Mouse (Mus musculus): ENCODE results near the gene Ppp1cc. TPM values are rescaled to one million over a fixed set of nuclear protein-coding genes. Genes with fewer than 3 reads are reported as not detected.
"Not testable (repeated sequence)": the region's sequence is repeated elsewhere in the genome, so short reads cannot be mapped to it uniquely, and the experiment has no call there.

The Ppp1cc gene
- polyA plus RNA-seq, 1 experiment from 2014 or later: 248 TPM

DNA sequence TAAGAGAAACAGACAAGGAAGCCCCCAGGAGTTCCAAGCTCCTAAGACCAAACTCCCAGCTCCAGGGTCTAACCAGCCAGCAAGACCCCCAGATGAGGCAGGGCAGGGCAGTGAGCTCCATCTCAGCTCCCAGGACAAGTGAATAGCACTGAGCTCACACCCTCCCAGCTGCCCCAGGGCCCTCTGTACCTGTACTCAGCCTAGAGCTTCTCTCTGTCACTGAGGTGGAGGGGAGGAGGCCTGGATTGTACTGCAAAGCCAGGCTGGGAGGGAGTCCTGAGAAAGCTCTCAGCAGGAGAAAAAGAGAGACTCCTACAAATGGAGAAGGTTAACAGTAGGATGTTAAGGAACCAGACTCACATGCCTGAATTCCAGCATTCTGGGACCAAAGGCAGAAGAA lies 11.5 kb upstream of the Ppp1cc start:
- H3K4me1 ChIP-seq (ENCODE audit: control insufficient read depth in 2 of 2, insufficient read depth in 2 of 2, low read length in 2 of 2): peaks cover 8 to 10% of the 10 kb centered on the region in 2 experiments
- H3K27ac ChIP-seq (replicated peaks in 1 of 2; ENCODE audit: control insufficient read depth in 1 of 2, insufficient read depth in 1 of 2, low read depth in 2 of 2, low read length in 2 of 2): peak overlapping the region; percentile 72 to 84
- H3K9me3 ChIP-seq (ENCODE audit: control insufficient read depth, low read length): no peaks in the 10 kb centered on the region
- no peak for ATAC-seq (ENCODE audit: insufficient number of reproducible peaks, insufficient read depth, low FRiP score, low read depth)
- H3K4me3 ChIP-seq (ENCODE audit: control insufficient read depth in 1 of 2, insufficient read depth in 1 of 2, low read depth in 1 of 2, low read length in 2 of 2): no peak overlapping the region
- peak overlapping the region; percentile 21; the same call in 1 of the 2 replicates for H3K9ac ChIP-seq (ENCODE audit: low read length)
- 0 out of 2 replicates have a peak overlapping the region, but pooled peaks have one; percentile 52 for H3K4me2 ChIP-seq (ENCODE audit: low read length)
- no peaks in the 10 kb centered on the region for H3K27me3 ChIP-seq (ENCODE audit: control insufficient read depth, insufficient read depth, low read length)
- no peaks in the 10 kb centered on the region for H3K36me3 ChIP-seq (ENCODE audit: control insufficient read depth, insufficient read depth, low read length)

DNA sequence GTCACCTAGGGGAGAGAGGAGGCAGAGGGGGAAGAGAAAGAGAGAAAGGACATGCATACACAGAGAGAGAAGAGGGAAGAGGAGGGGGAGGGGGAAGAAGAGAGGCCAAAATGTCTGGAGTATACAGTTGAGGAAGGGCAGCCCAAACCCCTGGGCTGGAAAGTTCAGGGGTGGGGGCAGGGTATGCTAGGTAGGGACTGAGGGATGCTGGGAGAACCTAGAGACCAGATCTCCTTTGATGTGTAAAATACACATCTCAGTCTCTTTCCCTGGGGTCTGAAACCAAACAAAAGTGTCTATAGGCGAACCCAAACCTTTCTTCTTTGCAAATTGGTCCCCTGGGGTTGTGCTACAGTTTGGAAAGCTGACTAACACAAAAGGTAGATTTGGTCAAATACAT lies 10.0 kb upstream of the Ppp1cc start:
- Histone ChIP-seq H3K27me3 (ENCODE audit: control insufficient read depth, insufficient read depth, low read length) (no peaks in the 10 kb centered on the region), H3K4me2 (ENCODE audit: low read length) (no peak overlapping the region), H3K4me1 (ENCODE audit: control insufficient read depth in 2 of 2, insufficient read depth in 2 of 2, low read length in 2 of 2) (peaks cover 8 to 10% of the 10 kb centered on the region in 2 experiments), H3K36me3 (ENCODE audit: control insufficient read depth, insufficient read depth, low read length) (no peaks in the 10 kb centered on the region), H3K27ac (replicated peaks in 1 of 2; ENCODE audit: control insufficient read depth in 1 of 2, insufficient read depth in 1 of 2, low read depth in 2 of 2, low read length in 2 of 2) (no peak overlapping the region), H3K9ac (ENCODE audit: low read length) (no peak overlapping the region), H3K9me3 (ENCODE audit: control insufficient read depth, low read length) (no peaks in the 10 kb centered on the region), H3K4me3 (ENCODE audit: control insufficient read depth in 1 of 2, insufficient read depth in 1 of 2, low read depth in 1 of 2, low read length in 2 of 2) (no peak overlapping the region)
- no peak for ATAC-seq (ENCODE audit: insufficient number of reproducible peaks, insufficient read depth, low FRiP score, low read depth)
- 87% methylated on average over 1 of the region's 1 CpGs for WGBS

DNA sequence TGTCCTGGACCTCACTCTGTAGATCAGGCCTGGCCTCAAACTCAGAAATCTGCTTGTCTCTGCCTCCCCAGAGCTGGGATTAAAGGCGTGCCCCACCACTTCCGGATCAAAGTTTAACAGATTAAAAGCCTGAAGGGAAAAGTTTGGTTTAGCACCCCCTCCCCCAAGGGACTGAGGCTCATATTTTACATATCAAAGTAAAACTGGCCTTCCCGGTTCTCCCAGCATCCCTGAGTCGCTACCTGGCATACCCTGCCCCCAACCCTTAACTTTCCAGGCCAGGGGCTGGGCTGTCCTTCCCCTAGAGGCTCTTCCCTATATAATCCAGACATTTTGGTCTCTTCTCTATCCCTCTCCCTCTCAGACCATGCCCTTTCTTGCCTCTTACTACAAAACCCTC lies 8.8 kb upstream of the Ppp1cc start:
- WGBS: 54% methylated on average over 4 of the region's 4 CpGs
- Histone ChIP-seq H3K27ac (replicated peaks in 1 of 2; ENCODE audit: control insufficient read depth in 1 of 2, insufficient read depth in 1 of 2, low read depth in 2 of 2, low read length in 2 of 2) (no peak overlapping the region), H3K4me1 (ENCODE audit: control insufficient read depth in 2 of 2, insufficient read depth in 2 of 2, low read length in 2 of 2) (peaks cover 3% of the 10 kb centered on the region in 2 experiments; a peak in 2 of 4 replicates), H3K4me2 (ENCODE audit: low read length) (no peak overlapping the region), H3K4me3 (ENCODE audit: control insufficient read depth in 1 of 2, insufficient read depth in 1 of 2, low read depth in 1 of 2, low read length in 2 of 2) (no peak overlapping the region), H3K9me3 (ENCODE audit: control insufficient read depth, low read length) (no peaks in the 10 kb centered on the region), H3K27me3 (ENCODE audit: control insufficient read depth, insufficient read depth, low read length) (no peaks in the 10 kb centered on the region), H3K36me3 (ENCODE audit: control insufficient read depth, insufficient read depth, low read length) (no peaks in the 10 kb centered on the region), H3K9ac (ENCODE audit: low read length) (no peak overlapping the region)
- no peak for ATAC-seq (ENCODE audit: insufficient number of reproducible peaks, insufficient read depth, low FRiP score, low read depth)

DNA sequence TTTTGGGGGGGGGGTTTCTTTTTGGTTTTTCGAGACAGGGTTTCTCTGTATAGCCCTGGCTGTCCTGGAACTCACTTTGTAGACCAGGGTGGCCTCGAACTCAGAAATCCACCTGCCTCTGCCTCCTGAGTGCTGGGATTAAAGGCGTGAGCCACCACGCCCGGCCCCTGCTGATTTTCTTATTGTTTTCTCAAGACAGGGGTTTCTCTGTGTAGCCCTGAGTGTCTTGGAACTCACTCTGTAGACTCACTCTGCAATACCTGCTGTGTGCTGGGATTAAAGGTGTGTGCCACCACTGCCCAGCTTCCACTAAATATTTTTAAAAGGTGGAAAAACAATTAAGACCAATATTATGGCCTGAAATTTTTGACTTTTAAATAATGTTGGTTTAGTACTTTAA lies 5.6 kb upstream of the Ppp1cc start:
- not testable (repeated sequence) for H3K9me3 ChIP-seq (ENCODE audit: control insufficient read depth, low read length); H3K4me3 ChIP-seq (ENCODE audit: control insufficient read depth in 1 of 2, insufficient read depth in 1 of 2, low read depth in 1 of 2, low read length in 2 of 2); H3K4me2 ChIP-seq (ENCODE audit: low read length); H3K9ac ChIP-seq (ENCODE audit: low read length); ATAC-seq (ENCODE audit: insufficient number of reproducible peaks, insufficient read depth, low FRiP score, low read depth); H3K36me3 ChIP-seq (ENCODE audit: control insufficient read depth, insufficient read depth, low read length); H3K27me3 ChIP-seq (ENCODE audit: control insufficient read depth, insufficient read depth, low read length); H3K27ac ChIP-seq (replicated peaks in 1 of 2; ENCODE audit: control insufficient read depth in 1 of 2, insufficient read depth in 1 of 2, low read depth in 2 of 2, low read length in 2 of 2)
- 80% methylated on average over 5 of the region's 5 CpGs for WGBS
- peaks cover 9 to 11% of the 10 kb centered on the region in 2 experiments for H3K4me1 ChIP-seq (ENCODE audit: control insufficient read depth in 2 of 2, insufficient read depth in 2 of 2, low read length in 2 of 2)

DNA sequence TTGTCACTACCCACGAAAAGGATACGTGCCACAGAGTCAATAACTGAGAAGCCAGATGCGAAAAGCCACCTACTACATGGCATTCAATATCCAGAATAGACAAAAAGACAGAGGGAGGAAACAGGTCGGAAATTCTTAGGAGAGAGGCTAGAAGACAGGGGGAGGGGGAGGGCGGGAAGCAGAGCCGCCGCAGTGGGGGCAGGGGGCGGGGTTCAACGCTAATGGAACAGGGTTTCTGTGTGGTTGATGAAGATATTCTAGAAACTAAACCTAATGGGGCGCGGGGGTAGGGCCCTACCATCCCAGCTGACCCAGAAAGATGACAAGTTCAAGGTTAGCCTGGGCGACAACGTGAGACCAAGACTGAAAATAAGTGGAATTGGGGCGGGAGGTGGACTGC lies 4.1 kb upstream of the Ppp1cc start:
- Histone ChIP-seq H3K36me3 (ENCODE audit: control insufficient read depth, insufficient read depth, low read length) (no peaks in the 10 kb centered on the region), H3K27ac (replicated peaks in 1 of 2; ENCODE audit: control insufficient read depth in 1 of 2, insufficient read depth in 1 of 2, low read depth in 2 of 2, low read length in 2 of 2) (no peak overlapping the region; a peak in 1 of 4 replicates), H3K4me3 (ENCODE audit: control insufficient read depth in 1 of 2, insufficient read depth in 1 of 2, low read depth in 1 of 2, low read length in 2 of 2) (no peak overlapping the region), H3K27me3 (ENCODE audit: control insufficient read depth, insufficient read depth, low read length) (no peaks in the 10 kb centered on the region), H3K4me1 (ENCODE audit: control insufficient read depth in 2 of 2, insufficient read depth in 2 of 2, low read length in 2 of 2) (peaks cover 9 to 12% of the 10 kb centered on the region in 2 experiments), H3K9me3 (ENCODE audit: control insufficient read depth, low read length) (no peaks in the 10 kb centered on the region), H3K9ac (ENCODE audit: low read length) (no peak overlapping the region), H3K4me2 (ENCODE audit: low read length) (no peak overlapping the region)
- no peak for ATAC-seq (ENCODE audit: insufficient number of reproducible peaks, insufficient read depth, low FRiP score, low read depth)
- WGBS: 41% methylated on average over 11 of the region's 14 CpGs

GRCm38 (mm10) chr5:122154782-122155181 lies 3.3 kb upstream of the Ppp1cc start:
- no peaks in the 10 kb centered on the region for H3K27me3 ChIP-seq (ENCODE audit: control insufficient read depth, insufficient read depth, low read length)
- H3K9me3 ChIP-seq (ENCODE audit: control insufficient read depth, low read length): no peaks in the 10 kb centered on the region
- H3K4me3 ChIP-seq (ENCODE audit: control insufficient read depth in 1 of 2, insufficient read depth in 1 of 2, low read depth in 1 of 2, low read length in 2 of 2): no peak overlapping the region
- H3K36me3 ChIP-seq (ENCODE audit: control insufficient read depth, insufficient read depth, low read length): peaks cover 4% of the 10 kb centered on the region; the same call in 1 of the 2 replicates
- no peak overlapping the region for H3K4me2 ChIP-seq (ENCODE audit: low read length)
- H3K4me1 ChIP-seq (ENCODE audit: control insufficient read depth in 2 of 2, insufficient read depth in 2 of 2, low read length in 2 of 2): peaks cover 13 to 16% of the 10 kb centered on the region in 2 experiments
- H3K27ac ChIP-seq (replicated peaks in 1 of 2; ENCODE audit: control insufficient read depth in 1 of 2, insufficient read depth in 1 of 2, low read depth in 2 of 2, low read length in 2 of 2): peak overlapping the region; percentile 42 to 49; a peak in 2 of 4 replicates
- ATAC-seq (ENCODE audit: insufficient number of reproducible peaks, insufficient read depth, low FRiP score, low read depth): no peak
- 31% methylated on average over 3 of the region's 3 CpGs for WGBS
- no peak overlapping the region for H3K9ac ChIP-seq (ENCODE audit: low read length)

- peaks cover 11% of the 10 kb centered on the region for H3K36me3 ChIP-seq (ENCODE audit: control insufficient read depth, insufficient read depth, low read length)
- no peak overlapping the region for H3K4me3 ChIP-seq (ENCODE audit: control insufficient read depth in 1 of 2, insufficient read depth in 1 of 2, low read depth in 1 of 2, low read length in 2 of 2)
- H3K9me3 ChIP-seq (ENCODE audit: control insufficient read depth, low read length): no peaks in the 10 kb centered on the region
- no peak overlapping the region for H3K4me2 ChIP-seq (ENCODE audit: low read length)
- H3K27ac ChIP-seq (replicated peaks in 1 of 2; ENCODE audit: control insufficient read depth in 1 of 2, insufficient read depth in 1 of 2, low read depth in 2 of 2, low read length in 2 of 2): no peak overlapping the region
- no peaks in the 10 kb centered on the region for H3K27me3 ChIP-seq (ENCODE audit: control insufficient read depth, insufficient read depth, low read length)
- H3K9ac ChIP-seq (ENCODE audit: low read length): no peak overlapping the region
- peaks cover 13 to 24% of the 10 kb centered on the region in 2 experiments for H3K4me1 ChIP-seq (ENCODE audit: control insufficient read depth in 2 of 2, insufficient read depth in 2 of 2, low read length in 2 of 2)
- no peak for ATAC-seq (ENCODE audit: insufficient number of reproducible peaks, insufficient read depth, low FRiP score, low read depth)
Observed at GRCm38 (mm10) chr5:122155613-122156012, 2.5 kb upstream of the Ppp1cc start.

GRCm38 (mm10) chr5:122156486-122156885 lies 1.6 kb upstream of the Ppp1cc start:
- Histone ChIP-seq H3K36me3 (ENCODE audit: control insufficient read depth, insufficient read depth, low read length) (peaks cover 20% of the 10 kb centered on the region), H3K9me3 (ENCODE audit: control insufficient read depth, low read length) (no peaks in the 10 kb centered on the region), H3K4me1 (ENCODE audit: control insufficient read depth in 2 of 2, insufficient read depth in 2 of 2, low read length in 2 of 2) (peaks cover 13 to 33% of the 10 kb centered on the region in 2 experiments), H3K4me3 (ENCODE audit: control insufficient read depth in 1 of 2, insufficient read depth in 1 of 2, low read depth in 1 of 2, low read length in 2 of 2) (no peak overlapping the region), H3K9ac (ENCODE audit: low read length) (no peak overlapping the region), H3K27ac (replicated peaks in 1 of 2; ENCODE audit: control insufficient read depth in 1 of 2, insufficient read depth in 1 of 2, low read depth in 2 of 2, low read length in 2 of 2) (no peak overlapping the region), H3K27me3 (ENCODE audit: control insufficient read depth, insufficient read depth, low read length) (no peaks in the 10 kb centered on the region), H3K4me2 (ENCODE audit: low read length) (no peak overlapping the region)
- no peak for ATAC-seq (ENCODE audit: insufficient number of reproducible peaks, insufficient read depth, low FRiP score, low read depth)
- 61% methylated on average over 2 of the region's 2 CpGs for WGBS
